Mouse (Mus musculus): ENCODE data around the gene Lsm14a.

- TF ChIP-seq CTCF (IDR thresholded peaks at IDR 0.05; ENCODE audit: low read depth, low read length) (no peak), POLR2A (IDR thresholded peaks at IDR 0.05; ENCODE audit: borderline replicate concordance, low read depth, low read length) (no peak)
Measured at GRCm38 (mm10) chr7:34403876-34404275, 10.8 kb upstream of the Lsm14a start.

All from bone marrow macrophage, adult 2 months (primary cell).